Mouse (Mus musculus) forebrain, postnatal 0 days (tissue): ENCODE data around the gene Lrrc26. TPM values are rescaled to one million over a fixed set of nuclear protein-coding genes. Genes with fewer than 3 reads are reported as not detected.
A peak's percentile ranks its signal among the peaks of the same experiment; 100 is the strongest.

Experiments used
- ATAC-seq: fragments of 200-750 bp; cut with Nextera tagmentation; 2 replicates; pipeline ENCODE4 v1.8.0; 2017; ENCODE audit warnings: mild to moderate bottlenecking, moderate library complexity
- DNase-seq: peaks from one replicate; pipeline ENCODE4 v3.0.0-alpha.2; 2015
- H3K27ac ChIP-seq: fragments of 300-500 bp; sonication (generic); 2 replicates; pipeline ENCODE4 v1.5.1; 2014; ENCODE audit warnings: low read depth, mild to moderate bottlenecking, antibody characterized with exemption, low read length, moderate library complexity, mixed read lengths
- H3K27me3 ChIP-seq: fragments of 300-500 bp; sonication (generic); 2 replicates; pipeline ENCODE4 v1.6.1; 2014; ENCODE audit warnings: mild to moderate bottlenecking, low read length, mixed read lengths; ENCODE audit not compliant: insufficient read depth
- H3K36me3 ChIP-seq: fragments of 300-500 bp; sonication (generic); 2 replicates; pipeline ENCODE4 v1.6.1; 2014; ENCODE audit warnings: mild to moderate bottlenecking, moderate library complexity; ENCODE audit not compliant: insufficient read depth
- H3K4me1 ChIP-seq: fragments of 300-500 bp; sonication (generic); 2 replicates; pipeline ENCODE4 v1.6.1; 2014; ENCODE audit warnings: antibody characterized with exemption; ENCODE audit not compliant: insufficient read depth
- H3K4me2 ChIP-seq: fragments of 300-500 bp; sonication (generic); 2 replicates; pipeline ENCODE4 v1.6.1; 2014; ENCODE audit warnings: low read depth, mild to moderate bottlenecking, moderate library complexity
- H3K4me3 ChIP-seq: fragments of 300-500 bp; sonication (generic); 2 replicates; pipeline ENCODE4 v1.5.1; 2014; ENCODE audit warnings: low read depth, low read length, mixed read lengths
- H3K9ac ChIP-seq: fragments of 300-500 bp; sonication (generic); 2 replicates; pipeline ENCODE4 v1.6.1; 2014; ENCODE audit warnings: mild to moderate bottlenecking
- H3K9me3 ChIP-seq: fragments of 300-500 bp; sonication (generic); 2 replicates; pipeline ENCODE4 v1.6.1; 2016; ENCODE audit warnings: low read length
- CTCF ChIP-seq: sonication (generic); IDR thresholded peaks from 2 replicates; pipeline ENCODE4 v1.5.1; 2016; ENCODE audit warnings: antibody characterized with exemption, control low read depth, low read depth
- WGBS: fragments of 180-500 bp; shearing (Covaris S2); extraction: QIAGEN DNeasy Blood & Tissue Kit; methylation state at CpG from one replicate; pipeline ENCODE4 v1.1.7; 2014; 5-methylcytosine and 5-hydroxymethylcytosine counted together
- polyA plus RNA-seq: library from polyadenylated mRNA; unstranded; fragments of >200 nt; fragmentation: Nextera tagmentation; extraction: Ambion mirVana; gene quantifications from 2 replicates; pipeline ENCODE4 v1.2.1, GENCODE M21; 2015
- total RNA-seq: library from RNA; depleted of rRNA; stranded (reverse); fragments of >200 nt; gene quantifications from 2 replicates; pipeline ENCODE4 v1.2.3, GENCODE M21; 2014

Lrrc26 gene
- total and polyA plus RNA-seq, 2 experiments from 2014 or later, result not detected

- Histone ChIP-seq H3K4me3 (no peak overlapping the region), H3K9me3 (no peaks in the 10 kb centered on the region), H3K27ac (no peak overlapping the region), H3K27me3 (no peaks in the 10 kb centered on the region), H3K4me1 (no peaks in the 10 kb centered on the region), H3K4me2 (no peak overlapping the region), H3K9ac (no peak overlapping the region), H3K36me3 (peaks cover 94% of the 10 kb centered on the region)
- peak; percentile 85 for TF ChIP-seq CTCF
- ATAC-seq (peak; percentile 77), DNase-seq (peak; percentile 85)
- WGBS, result 60% methylated on average over 13 of the region's 13 CpGs
Observed at GRCm38 (mm10) chr2:25278928-25279882, 10.5 kb upstream of the Lrrc26 start.

DNA sequence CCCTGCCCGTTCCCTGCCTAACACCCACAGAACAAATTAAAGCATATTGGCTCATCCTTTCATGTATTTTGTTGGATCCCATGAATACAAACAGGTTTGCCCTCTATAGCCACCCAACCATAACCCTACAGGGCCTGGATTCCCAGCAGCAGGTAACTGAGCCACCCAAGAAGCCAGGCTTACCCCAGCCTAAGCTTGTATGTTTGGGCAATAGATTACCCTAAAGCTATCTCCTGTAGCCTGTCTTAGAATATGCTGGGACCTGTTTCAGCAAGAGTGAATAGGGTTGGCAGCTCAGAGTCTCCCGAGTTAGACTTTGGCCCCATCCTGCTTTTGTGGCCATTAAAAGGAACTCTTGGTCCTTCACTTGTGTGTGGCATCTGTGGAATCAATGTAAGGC is 4.2 kb upstream of the Lrrc26 start:
- WGBS, result 98% methylated on average over 2 of the region's 2 CpGs

GRCm38 (mm10) chr2:25286314-25286713 is 3.4 kb upstream of the Lrrc26 start:
- DNase-seq (no peak), ATAC-seq (no peak)
- peaks cover 44% of the 10 kb centered on the region for H3K36me3 ChIP-seq
- no peak overlapping the region for H3K4me3 ChIP-seq
- H3K9me3 ChIP-seq, result no peaks in the 10 kb centered on the region
- TF ChIP-seq CTCF, result no peak
- peaks cover 17% of the 10 kb centered on the region; the same call in 1 of the 2 replicates for H3K27me3 ChIP-seq
- H3K27ac ChIP-seq, result no peak overlapping the region
- peaks cover 8% of the 10 kb centered on the region; the same call in 1 of the 2 replicates for H3K4me1 ChIP-seq
- 82% methylated on average over 1 of the region's 1 CpGs for WGBS
- no peak overlapping the region for H3K4me2 ChIP-seq
- no peak overlapping the region for H3K9ac ChIP-seq

More for the DNA sequence above, 4.2 kb upstream of the Lrrc26 start:
- Histone ChIP-seq H3K9me3 (no peaks in the 10 kb centered on the region), H3K4me3 (no peak overlapping the region), H3K4me1 (peaks cover 4% of the 10 kb centered on the region; the same call in 1 of the 2 replicates), H3K27ac (no peak overlapping the region), H3K36me3 (peaks cover 51% of the 10 kb centered on the region), H3K4me2 (no peak overlapping the region), H3K9ac (no peak overlapping the region), H3K27me3 (peaks cover 11% of the 10 kb centered on the region; the same call in 1 of the 2 replicates)
- no peak for TF ChIP-seq CTCF
- ATAC-seq (no peak), DNase-seq (no peak)

DNA sequence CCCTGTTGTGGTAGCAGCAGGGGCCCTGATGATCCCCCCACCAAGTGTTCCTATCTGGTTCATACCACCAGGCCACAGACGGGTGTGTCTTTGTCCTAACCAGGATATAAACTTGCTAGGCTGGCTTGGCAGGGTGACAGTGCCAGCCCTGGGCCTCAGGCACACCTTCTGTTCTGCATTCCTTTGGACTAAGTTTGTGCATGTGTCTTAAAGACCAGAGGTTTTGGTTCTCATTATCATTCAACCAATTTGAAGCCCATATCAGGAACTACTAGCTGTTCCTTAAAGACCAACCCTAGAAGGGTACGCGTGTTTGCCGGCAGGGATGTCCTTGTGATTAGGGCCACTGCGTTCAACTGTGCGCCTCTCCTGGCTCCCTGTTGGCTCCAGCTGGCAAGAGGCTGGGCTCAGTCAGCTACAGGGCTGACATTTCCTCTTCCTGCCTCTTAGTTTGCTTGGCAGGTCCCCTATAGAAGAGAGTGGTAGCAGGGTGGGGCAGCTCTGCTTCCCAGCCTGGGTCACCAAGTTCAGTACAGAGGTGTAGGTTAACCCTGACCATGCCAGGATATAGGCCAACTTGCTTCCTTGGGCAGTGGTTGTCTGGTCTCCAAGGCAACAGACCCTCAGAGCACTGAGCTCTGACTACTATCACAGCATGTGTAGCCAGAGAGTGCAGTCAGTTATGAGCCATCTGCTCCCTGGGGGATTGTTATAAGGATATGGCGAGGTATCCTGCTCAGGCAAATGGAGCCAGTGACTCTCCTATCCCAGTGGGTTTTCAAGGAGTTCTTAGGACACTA is 2.7 kb upstream of the Lrrc26 start:
- no peak overlapping the region for H3K27ac ChIP-seq
- no peak overlapping the region for H3K4me3 ChIP-seq
- peaks cover 38% of the 10 kb centered on the region for H3K36me3 ChIP-seq
- peaks cover 24% of the 10 kb centered on the region; the same call in 1 of the 2 replicates for H3K27me3 ChIP-seq
- H3K9ac ChIP-seq, result no peak overlapping the region
- H3K4me2 ChIP-seq, result no peak overlapping the region
- ATAC-seq (peak; percentile 32; the same call in 1 of the 2 replicates), DNase-seq (no peak)
- 49% methylated on average over 7 of the region's 7 CpGs for WGBS
- peaks cover 8% of the 10 kb centered on the region; the same call in 1 of the 2 replicates for H3K4me1 ChIP-seq
- no peak for TF ChIP-seq CTCF
- no peaks in the 10 kb centered on the region for H3K9me3 ChIP-seq

GRCm38 (mm10) chr2:25287927-25288649 is 1.6 kb upstream of the Lrrc26 start, which contains the start of gene Tmem210:
Gene Tmem210, plus strand, starts transcription at chr2:25288145.
- Histone ChIP-seq H3K4me2 (no peak within 1 kb of the TSS), H3K9ac (no peak within 1 kb of the TSS), H3K36me3 (peaks cover 28% of the 10 kb centered on the region), H3K4me1 (peaks cover 8% of the 10 kb centered on the region; the same call in 1 of the 2 replicates), H3K27ac (no peak within 1 kb of the TSS), H3K4me3 (no peak within 1 kb of the TSS), H3K27me3 (peaks cover 33% of the 10 kb centered on the region), H3K9me3 (no peaks in the 10 kb centered on the region)
- WGBS, result 81% methylated on average over 6 of the region's 6 CpGs
- no peak for TF ChIP-seq CTCF
- DNase-seq (no peak), ATAC-seq (no peak)

DNA sequence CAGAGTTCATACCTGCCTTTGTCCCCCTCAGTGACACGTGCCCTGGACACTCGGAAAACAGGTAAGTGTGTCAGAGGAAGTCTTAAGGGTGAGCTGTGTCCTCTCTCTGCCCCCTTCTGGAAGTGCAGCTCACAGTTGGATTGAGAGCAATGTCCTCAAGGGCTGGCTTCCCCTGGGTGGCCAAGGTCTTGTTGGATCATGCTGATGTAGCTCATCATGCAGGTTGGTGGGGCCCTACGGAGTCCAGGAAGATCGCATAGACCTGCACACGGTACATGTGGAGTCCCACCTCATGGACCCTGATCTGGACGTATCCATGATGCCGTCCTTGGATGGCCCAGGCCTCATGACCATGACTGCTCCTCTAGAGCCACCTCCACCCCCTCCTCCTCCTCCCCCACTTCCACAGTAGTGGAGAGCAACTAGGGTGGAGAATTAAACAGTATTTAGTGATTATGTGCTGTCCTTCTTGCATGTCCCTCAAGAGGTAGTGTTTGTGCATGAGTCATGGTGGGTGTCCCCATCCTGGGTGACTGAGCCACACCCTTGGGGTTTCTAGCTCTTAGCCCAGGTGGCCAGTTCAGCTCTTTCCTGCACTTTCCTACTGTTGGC is 875 bp upstream of the Lrrc26 start:
- H3K4me2 ChIP-seq, result no peak overlapping the region
- TF ChIP-seq CTCF, result 0 out of 2 replicates have a peak, but pooled peaks have one; percentile 4
- no peak overlapping the region for H3K9ac ChIP-seq
- peaks cover 8% of the 10 kb centered on the region; the same call in 1 of the 2 replicates for H3K4me1 ChIP-seq
- ATAC-seq (no peak), DNase-seq (no peak)
- peaks cover 25% of the 10 kb centered on the region for H3K36me3 ChIP-seq
- no peak overlapping the region for H3K27ac ChIP-seq
- WGBS, result 86% methylated on average over 7 of the region's 7 CpGs
- H3K4me3 ChIP-seq, result no peak overlapping the region
- H3K9me3 ChIP-seq, result no peaks in the 10 kb centered on the region
- H3K27me3 ChIP-seq, result peaks cover 37% of the 10 kb centered on the region
